Mouse (Mus musculus) kidney, adult 8-10 months (tissue): ENCODE data around the gene 2310034G01Rik.

Experiments used
- DNase-seq, 2 experiments: peaks; one replicate each; pipeline ENCODE4 v3.0.0; 2022

Gene 2310034G01Rik

GRCm38 (mm10) chr19:46313116-46313515 lies 37.0 kb downstream of the 2310034G01Rik start:
- DNase-seq, result no peak

- no peak for DNase-seq
These were observed 37.5 kb downstream of the 2310034G01Rik start for GRCm38 (mm10) chr19:46312566-46312965.

- no peak for DNase-seq
These were observed 38.8 kb downstream of the 2310034G01Rik start for GRCm38 (mm10) chr19:46311341-46311740.

- DNase-seq, result no peak
These were observed 39.7 kb downstream of the 2310034G01Rik start for GRCm38 (mm10) chr19:46310312-46310865.

DNA sequence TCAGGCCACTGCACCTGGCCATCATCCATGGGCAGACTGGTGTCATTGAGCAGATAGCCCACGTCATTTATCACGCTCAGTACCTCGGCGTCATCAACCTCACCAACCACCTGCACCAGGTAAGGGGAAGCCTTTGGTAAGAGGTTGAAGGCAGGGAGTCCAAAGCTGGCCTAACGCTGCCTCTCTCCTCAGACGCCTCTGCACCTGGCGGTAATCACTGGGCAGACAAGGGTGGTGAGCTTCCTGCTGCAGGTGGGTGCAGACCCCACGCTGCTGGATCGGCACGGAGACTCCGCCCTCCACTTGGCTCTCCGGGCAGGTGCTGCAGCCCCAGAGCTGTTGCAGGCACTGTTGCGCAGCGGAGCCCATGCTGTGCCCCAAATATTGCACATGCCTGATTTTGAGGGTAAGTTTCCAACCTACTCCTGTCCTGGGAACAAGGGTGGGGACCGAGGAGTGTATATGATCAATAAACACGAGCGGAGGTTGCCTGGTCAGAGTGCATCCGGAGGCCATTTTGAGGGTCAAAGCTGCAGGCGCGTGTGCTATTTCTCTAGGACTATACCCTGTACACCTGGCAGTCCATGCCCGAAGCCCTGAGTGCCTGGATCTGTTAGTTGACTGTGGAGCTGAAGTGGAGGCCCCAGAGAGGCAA lies 40.3 kb downstream of the 2310034G01Rik start:
- DNase-seq, result no peak

DNA sequence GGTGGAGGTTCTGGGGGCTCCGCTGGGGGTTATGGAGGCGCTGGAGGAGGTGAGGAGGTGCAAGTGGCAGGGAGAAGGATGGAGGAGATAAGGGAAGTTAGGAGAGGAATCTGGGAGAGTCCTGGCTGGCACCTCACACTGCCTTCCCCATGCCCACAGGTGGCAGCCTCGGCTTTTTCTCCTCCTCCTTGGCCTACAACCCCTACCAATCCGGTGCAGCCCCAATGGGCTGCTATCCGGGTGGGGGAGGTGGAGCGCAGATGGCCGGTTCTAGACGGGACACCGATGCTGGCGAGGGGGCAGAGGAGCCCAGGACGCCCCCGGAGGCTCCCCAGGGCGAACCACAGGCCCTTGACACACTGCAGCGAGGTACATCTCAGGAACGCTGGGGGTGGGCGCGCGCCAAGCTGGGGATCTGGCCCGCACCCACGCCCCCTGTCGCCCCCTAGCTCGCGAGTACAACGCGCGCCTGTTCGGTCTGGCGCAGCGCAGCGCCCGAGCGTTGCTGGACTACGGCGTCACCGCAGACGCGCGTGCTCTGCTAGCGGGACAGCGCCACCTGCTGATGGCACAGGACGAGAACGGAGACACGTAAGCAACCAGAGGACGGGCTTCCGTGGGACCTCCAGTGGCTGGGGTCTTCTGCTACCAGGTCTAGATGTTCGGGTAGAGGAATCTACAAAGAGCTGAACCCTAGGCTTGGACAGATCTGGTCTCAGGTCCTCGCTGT lies 41.2 kb downstream of the 2310034G01Rik start:
- peak; percentile 64 to 81 for DNase-seq

DNA sequence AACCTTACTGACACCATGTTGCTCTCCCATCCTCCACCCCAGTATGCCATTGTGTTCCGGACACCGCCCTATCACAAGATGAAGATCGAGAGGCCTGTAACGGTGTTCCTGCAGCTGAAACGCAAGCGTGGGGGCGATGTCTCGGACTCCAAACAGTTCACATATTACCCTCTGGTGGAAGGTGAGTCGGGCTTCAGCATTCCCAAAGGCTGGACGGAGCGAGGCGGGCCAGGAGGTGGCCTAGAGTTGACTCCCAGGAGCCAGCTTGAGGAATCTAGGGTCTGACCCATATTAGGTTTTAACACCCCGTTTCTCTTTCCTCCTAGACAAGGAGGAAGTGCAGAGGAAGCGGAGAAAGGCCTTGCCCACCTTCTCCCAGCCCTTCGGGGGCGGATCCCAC lies 41.8 kb downstream of the 2310034G01Rik start:
- no peak for DNase-seq

DNA sequence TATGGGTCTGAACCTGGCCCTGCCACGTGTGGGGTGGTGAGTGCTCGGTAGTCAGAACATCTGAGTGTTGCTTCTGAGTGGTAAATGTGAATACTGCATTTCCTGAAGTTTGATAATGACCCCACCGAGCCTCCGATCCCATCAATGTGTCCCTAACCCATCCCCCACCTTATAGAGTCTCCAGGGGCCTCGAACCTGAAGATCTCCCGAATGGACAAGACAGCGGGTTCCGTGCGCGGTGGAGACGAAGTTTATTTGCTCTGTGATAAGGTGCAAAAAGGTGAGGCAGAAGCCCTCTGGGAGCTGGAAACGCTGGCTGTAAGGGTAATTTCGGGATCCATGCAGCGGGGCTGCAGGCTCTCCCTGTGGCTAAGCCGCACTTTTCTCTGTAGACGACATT lies 42.3 kb downstream of the 2310034G01Rik start:
- no peak for DNase-seq

- no peak for DNase-seq
These were observed 43.3 kb downstream of the 2310034G01Rik start for GRCm38 (mm10) chr19:46306751-46307289.

GRCm38 (mm10) chr19:46306268-46306610 lies 43.9 kb downstream of the 2310034G01Rik start:
- no peak for DNase-seq

DNA sequence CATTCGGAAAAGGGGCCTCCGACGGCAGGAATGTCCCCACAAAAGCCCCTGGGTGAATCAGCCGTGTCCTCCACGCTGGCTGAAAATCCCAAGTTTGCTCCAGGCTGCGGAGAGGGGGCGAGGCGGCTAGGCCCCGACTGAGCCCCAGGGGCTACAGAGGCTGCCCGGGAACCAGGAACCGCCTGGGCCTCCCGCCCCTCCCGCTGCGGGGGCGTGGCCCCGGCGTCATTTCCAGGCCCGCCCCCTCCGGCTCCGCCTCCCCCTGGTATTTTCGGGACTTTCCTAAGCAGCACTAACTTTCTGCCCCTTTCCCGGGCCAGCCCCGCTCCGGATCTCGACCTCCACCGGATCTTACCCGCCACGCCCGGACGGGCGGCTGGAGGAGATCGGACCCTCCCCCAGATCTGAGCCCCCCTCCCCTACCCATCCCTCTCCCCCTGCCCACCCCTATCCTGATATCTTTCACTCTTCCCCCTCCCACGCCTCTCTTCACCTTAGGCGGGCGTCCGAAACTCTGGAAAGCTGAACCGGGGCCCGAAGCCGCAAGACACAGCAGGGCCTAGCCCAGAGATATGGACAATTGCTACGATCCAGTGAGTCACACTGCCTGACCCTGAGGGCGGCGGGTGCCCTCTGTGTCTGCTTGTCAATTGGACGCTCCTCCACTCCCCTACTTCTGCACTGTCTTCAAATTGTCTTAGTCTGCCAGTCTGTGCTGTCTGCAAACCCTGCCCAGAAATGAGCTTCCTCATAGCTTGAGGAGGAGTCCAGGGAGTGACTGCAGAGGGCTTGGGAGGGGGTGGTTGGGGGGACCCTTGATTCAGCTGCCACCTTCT lies 44.5 kb downstream of the 2310034G01Rik start:
- peak; percentile 83 to 90 for DNase-seq

GRCm38 (mm10) chr19:46304908-46305333 lies 45.2 kb downstream of the 2310034G01Rik start:
- DNase-seq, result no peak

- peak; percentile 96 for DNase-seq
These were observed 45.8 kb downstream of the 2310034G01Rik start, which contains the start of gene Nfkb2 for GRCm38 (mm10) chr19:46304216-46304841. Gene Nfkb2, plus strand, starts transcription at chr19:46304320.

GRCm38 (mm10) chr19:46303251-46304215 lies 46.6 kb downstream of the 2310034G01Rik start:
- DNase-seq, result no peak

GRCm38 (mm10) chr19:46302551-46302950 lies 47.6 kb downstream of the 2310034G01Rik start:
- DNase-seq, result no peak

GRCm38 (mm10) chr19:46300294-46301045 lies 49.6 kb downstream of the 2310034G01Rik start:
- no peak for DNase-seq
